Mouse (Mus musculus) cerebellum, adult 18-20 months (tissue): ENCODE measurements at regions not wholly inside any gene's neighbourhood (a gene's known extent, or its start where the extent isn't known, plus 50 kb on each side); places are given as distances from the start of the nearest gene placed in this dataset.

ENCODE experiments used
- DNase-seq, 2 experiments: peaks; one replicate each; pipeline ENCODE4 v3.0.0; 2021

- no peak for DNase-seq
These were observed 72.8 kb upstream of the Med14 start for GRCm38 (mm10) chrX:12834681-12835080.

GRCm38 (mm10) chrX:12832709-12833108 lies 70.8 kb upstream of the Med14 start:
- DNase-seq: no peak

GRCm38 (mm10) chrX:12829165-12829564 lies 67.3 kb upstream of the Med14 start:
- DNase-seq: no peak

- no peak for DNase-seq
These were observed 65.5 kb upstream of the Med14 start for GRCm38 (mm10) chrX:12827299-12827872.

GRCm38 (mm10) chrX:12826646-12827045 lies 64.8 kb upstream of the Med14 start:
- no peak for DNase-seq

- no peak for DNase-seq
These were observed 63.4 kb upstream of the Med14 start for GRCm38 (mm10) chrX:12825262-12825661.

GRCm38 (mm10) chrX:12824497-12824896 lies 62.6 kb upstream of the Med14 start:
- DNase-seq: no peak

- no peak for DNase-seq
These were observed 60.9 kb upstream of the Med14 start for GRCm38 (mm10) chrX:12822777-12823176.

- no peak for DNase-seq
These were observed 51.3 kb upstream of the Med14 start for GRCm38 (mm10) chrX:12813083-12813660.
